Mouse (Mus musculus) heart, postnatal 0 days (tissue): ENCODE data around the gene Gm2a.

ENCODE experiments used
- CTCF ChIP-seq: IDR thresholded peaks from 2 replicates; pipeline ENCODE4 v1.5.1; 2016; ENCODE audit warnings: antibody characterized with exemption, control low read depth, low read depth
- EP300 ChIP-seq: IDR thresholded peaks from 2 replicates; pipeline ENCODE4 v1.6.1; 2016; ENCODE audit warnings: antibody characterized with exemption, low read depth

GRCm38 (mm10) chr11:55072467-55072866, 25.4 kb upstream of the Gm2a start:
- no peak for TF ChIP-seq EP300
- TF ChIP-seq CTCF = no peak
